Mouse (Mus musculus): ENCODE measurements around the gene E4f1. TPM values are rescaled to one million over a fixed set of nuclear protein-coding genes. Genes with fewer than 3 reads are reported as not detected.
"Not testable (repeated sequence)": the region's sequence is repeated elsewhere in the genome, so short reads cannot be mapped to it uniquely, and the experiment has no call there.

E4f1 gene
- total RNA-seq, 4 experiments from 2014 or later, result 32.3 to 36.2 (median 34.5) TPM

GRCm38 (mm10) chr17:24461580-24461979 is 8.5 kb downstream of the E4f1 start:
- no peak for DNase-seq (ENCODE audit: low spot score in 2 of 2)

- DNase-seq (ENCODE audit: low spot score in 2 of 2), result not testable (repeated sequence)
Measured at GRCm38 (mm10) chr17:24455523-24456206, 14.4 kb downstream of the E4f1 start.

DNA sequence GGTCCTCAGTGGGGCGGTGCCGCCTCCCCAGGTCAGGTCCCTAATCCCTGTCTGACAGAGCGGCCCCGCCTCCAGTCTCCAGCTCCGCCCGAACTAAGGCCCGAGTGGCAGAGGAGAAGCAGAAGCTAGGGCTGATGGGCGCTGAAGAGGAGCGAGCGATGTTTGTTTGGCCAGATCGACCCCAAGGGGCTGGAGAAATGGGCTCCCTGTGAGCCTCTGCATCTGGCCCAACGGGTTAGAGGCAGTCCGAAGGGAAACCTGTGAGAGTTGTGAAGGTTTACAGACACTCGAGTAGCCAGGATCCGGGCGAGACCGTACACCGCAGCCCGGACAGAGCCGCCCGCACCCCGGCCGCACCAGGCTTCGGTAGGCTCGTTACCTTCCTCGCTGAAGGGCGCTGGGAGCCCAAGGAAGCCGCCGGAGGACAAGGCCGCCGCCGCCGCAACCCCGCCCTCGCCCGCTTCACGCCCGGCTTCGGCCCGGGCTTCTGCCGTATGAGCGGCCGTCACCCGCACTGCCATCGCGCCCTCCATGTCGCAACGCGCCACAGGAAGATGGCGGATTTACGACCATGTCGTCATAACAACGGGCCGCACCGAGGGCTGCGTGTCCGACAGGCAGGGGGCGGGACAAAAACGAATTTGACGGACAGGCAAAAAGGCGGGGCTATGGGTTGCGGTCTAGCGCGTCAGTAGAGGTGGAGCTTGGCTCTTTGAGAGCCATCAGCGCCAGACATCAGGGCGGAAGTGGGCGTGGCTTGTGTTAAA is 15.2 kb downstream of the E4f1 start:
- peak; percentile 93 to 99 for DNase-seq (ENCODE audit: low spot score in 2 of 2)

DNA sequence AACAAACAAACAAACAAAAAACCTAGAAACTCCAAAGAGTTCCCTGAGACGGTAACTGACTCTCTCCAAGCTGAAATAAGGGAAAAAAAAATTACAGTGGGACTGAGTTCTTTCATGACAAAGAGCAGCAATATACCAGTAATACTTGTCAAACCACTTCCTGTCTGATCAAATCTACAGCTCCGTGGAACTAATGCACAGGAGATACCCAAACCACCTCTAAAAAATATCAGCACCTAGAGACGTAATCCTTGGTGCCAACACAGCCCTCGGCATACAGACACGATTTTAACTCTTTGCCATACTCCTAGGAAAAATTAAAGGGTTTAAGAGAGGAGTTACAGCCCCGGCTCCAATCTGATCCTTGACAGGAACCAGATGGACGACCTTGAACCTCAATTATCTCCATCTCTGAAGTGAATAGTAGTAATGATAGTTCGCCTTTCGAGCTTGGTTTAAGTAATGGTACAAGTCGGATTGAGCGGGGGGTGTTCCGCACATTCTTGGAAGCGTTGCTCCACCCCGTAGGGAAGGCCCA is 15.8 kb downstream of the E4f1 start:
- no peak for DNase-seq (ENCODE audit: low spot score in 2 of 2)

DNA sequence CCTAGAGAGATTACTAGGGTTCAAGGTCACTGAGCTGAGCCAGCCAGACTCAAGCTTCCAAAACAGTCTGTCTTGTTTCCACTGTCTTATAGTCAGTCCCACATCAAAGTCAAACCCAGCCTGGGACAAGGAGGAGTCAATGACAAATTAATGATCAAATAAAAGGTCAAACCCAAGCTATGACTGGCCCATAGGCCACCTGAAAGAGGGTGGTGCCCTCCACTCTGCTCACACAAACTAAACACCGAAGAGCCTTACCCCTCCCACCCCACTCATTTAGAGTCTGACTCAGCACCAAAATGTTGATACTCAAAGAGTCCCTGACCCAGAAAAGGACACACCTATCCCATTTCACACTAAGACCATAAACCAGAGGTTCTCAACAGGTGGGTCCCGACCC is 16.7 kb downstream of the E4f1 start:
- DNase-seq (ENCODE audit: low spot score in 2 of 2), result no peak

DNA sequence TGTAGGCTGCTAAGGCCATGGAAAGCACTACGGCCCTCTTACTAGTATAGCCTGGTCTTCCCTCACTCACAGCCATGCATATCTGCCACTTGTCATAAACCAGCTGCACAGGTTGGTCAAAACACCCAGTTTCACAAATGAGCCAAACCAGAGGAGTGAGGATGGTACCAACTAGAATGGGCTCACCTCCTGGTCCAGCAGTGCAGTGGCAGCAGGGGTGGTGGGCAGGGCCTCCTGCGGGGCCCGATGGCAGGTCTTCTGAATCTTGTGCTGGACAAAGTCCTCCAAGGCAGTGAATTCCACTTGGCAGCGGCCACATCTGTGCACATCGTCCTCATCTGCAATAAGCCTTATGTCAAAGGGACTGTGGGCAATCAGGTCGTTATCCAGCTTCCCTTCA is 18.9 kb downstream of the E4f1 start:
- DNase-seq (ENCODE audit: low spot score in 2 of 2), result no peak

DNA sequence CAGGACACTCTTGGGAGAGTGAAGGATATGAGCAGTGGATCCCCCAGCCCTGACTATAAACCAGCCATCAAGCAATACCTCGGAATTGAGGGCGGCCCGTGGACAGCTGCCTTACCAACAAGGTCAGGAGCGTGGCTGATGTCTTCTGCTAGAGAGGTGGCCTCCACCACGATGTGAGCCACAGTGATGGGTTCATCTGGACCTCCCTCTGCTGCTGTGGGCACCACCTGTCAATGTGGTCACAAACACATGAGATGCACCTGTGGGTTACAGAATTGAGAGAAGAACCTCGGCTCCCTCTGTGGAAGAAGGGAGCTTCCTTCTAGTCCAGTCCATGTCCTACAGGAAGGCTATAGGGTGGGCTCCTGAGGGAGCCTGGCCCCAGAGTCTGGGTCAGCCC is 20.6 kb downstream of the E4f1 start:
- no peak for DNase-seq (ENCODE audit: low spot score in 2 of 2)

GRCm38 (mm10) chr17:24446590-24446989 is 23.5 kb downstream of the E4f1 start:
- DNase-seq (ENCODE audit: low spot score in 2 of 2), result no peak

- no peak for DNase-seq (ENCODE audit: low spot score in 2 of 2)
Measured at GRCm38 (mm10) chr17:24443409-24443808, 26.7 kb downstream of the E4f1 start.

GRCm38 (mm10) chr17:24442632-24443155 is 27.4 kb downstream of the E4f1 start, which contains the start of gene Dnase1l2:
Gene Dnase1l2 (minus strand): TSS chr17:24443105.
- DNase-seq (ENCODE audit: low spot score in 2 of 2), result no peak

GRCm38 (mm10) chr17:24442107-24442506 is 28.0 kb downstream of the E4f1 start:
- no peak for DNase-seq (ENCODE audit: low spot score in 2 of 2)

DNA sequence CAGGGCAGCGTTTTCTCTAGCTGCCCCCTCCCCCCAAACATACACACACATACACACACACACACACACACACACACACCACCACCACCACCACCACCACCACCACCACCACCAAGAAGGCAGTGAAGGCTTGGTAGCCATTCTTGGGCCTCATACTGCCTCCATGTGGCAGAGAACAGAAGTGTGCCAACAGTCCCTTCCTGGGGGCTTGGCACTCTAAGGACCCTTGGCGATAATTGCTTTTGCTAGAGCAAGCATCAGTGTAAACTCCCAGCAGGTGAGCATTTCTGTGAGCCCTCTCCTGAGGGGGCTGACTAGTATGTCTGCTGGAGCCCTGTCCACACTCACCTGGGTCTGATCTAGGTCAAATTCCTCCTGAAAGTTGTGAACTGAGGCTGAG is 29.0 kb downstream of the E4f1 start:
- no peak for DNase-seq (ENCODE audit: low spot score in 2 of 2)

- DNase-seq (ENCODE audit: low spot score in 2 of 2), result no peak
Measured at GRCm38 (mm10) chr17:24440377-24440776, 29.7 kb downstream of the E4f1 start.

- DNase-seq (ENCODE audit: low spot score in 2 of 2), result no peak
Measured at GRCm38 (mm10) chr17:24437016-24437415, 33.1 kb downstream of the E4f1 start.

- DNase-seq (ENCODE audit: low spot score in 2 of 2), result no peak
Measured at GRCm38 (mm10) chr17:24429201-24429983, 40.7 kb downstream of the E4f1 start.

- no peak for DNase-seq (ENCODE audit: low spot score in 2 of 2)
Measured at GRCm38 (mm10) chr17:24427170-24427557, 42.9 kb downstream of the E4f1 start.

DNA sequence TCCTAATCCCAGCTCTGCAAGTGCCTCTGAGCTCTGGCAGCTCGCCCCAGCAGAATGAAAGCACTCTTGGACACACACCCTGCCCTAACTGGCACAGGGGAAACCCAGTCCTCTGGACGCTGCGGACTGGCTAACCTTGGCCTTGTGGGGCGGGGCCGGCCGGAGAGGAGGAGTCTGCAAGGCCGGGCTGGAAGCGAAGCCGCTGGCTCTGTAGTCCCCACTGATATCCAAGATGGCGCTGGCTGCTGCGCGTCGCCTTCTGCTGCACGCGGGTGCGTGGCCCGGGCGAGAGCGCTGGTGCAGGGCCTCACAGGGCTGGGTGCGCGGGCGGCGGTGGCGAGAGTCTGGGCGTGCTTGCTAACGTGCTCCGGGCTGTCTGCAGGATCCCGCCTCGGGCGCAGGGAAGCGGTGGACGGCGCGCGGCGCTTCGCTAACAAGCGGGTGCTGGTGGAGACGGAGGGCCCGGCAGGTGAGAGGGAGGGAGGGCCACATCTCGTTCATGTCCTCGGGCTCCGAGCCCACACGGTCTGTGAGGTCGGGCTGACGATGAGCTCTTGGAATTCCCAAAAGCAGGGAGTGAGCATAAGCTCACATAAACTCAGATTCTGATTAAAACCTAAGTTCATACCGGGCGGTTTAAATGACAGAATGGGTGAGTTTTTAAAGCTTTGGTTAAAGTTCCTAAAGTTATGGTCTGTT is 43.5 kb downstream of the E4f1 start, which contains the start of gene Eci1:
TSS of gene Eci1 (plus strand) at position 171 of the 699 bp plus-strand sequence.
- DNase-seq (ENCODE audit: low spot score in 2 of 2), result peak; percentile 84 to 92

DNA sequence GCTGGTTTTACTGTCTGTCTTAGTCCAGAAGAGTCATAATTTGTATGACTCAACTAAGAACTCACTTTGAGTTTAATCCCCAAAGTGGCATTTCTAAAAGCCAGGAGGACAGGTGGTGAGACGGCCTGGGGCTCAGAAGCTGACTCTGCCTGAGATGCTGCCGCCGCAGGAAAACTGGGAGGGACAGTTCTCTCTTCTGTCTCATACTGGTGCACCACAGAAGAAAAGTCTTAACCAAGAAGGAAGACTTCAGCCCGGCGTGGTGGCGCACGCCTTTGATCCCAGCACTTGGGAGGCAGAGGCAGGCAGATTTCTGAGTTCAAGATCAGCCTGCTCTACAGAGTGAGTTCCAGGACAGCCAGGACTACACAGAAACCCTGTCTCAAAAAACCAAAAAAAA is 44.2 kb downstream of the E4f1 start:
- no peak for DNase-seq (ENCODE audit: low spot score in 2 of 2)

GRCm38 (mm10) chr17:24425326-24425725 is 44.8 kb downstream of the E4f1 start:
- DNase-seq (ENCODE audit: low spot score in 2 of 2), result not testable (repeated sequence)

DNA sequence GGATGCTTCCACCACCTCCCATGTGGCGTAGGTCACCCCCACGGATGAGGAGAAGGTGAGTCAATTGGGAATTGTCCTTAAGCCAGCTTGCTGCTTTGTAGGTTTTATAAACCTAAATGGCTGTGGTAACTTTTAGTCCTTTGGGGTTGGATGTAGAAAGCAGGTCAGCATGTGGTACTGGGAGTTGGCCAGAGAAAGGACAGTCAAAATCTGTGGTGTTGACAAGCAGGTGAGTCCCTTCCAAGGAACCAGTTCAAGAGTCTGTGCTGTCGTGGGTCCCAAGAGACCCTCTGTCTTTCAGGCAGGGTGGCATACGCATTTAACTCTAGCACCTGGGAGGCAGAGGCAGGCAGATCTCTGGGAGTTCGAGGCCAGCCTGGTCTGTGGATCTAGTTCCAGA is 45.6 kb downstream of the E4f1 start:
- no peak for DNase-seq (ENCODE audit: low spot score in 2 of 2)

DNA sequence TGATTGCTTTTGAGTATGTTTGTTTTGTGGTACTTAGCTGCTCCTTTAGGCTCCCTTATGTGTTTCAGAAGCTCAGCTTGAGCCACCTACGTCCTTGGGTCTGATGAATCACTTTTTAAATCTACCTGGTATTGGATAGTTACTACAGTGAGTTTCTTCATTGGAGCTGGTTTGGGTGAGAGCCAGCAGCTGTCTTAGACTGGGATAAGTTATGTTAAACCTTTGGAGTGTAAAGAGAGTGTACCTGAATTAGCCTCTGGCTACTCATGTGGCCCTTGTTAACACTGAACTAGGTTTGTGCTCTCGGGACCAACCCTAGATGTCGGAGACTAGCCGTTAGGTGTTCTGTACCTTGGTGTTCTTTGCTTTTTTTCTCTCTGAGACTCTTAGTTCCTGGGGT is 47.0 kb downstream of the E4f1 start:
- DNase-seq (ENCODE audit: low spot score in 2 of 2), result no peak

All from left cerebral cortex, adult 8-10 months (tissue).